Mouse (Mus musculus): Measurements from ENCODE around the gene Cpn1.

Gene Cpn1

GRCm38 (mm10) chr19:43974221-43974620 is 12.1 kb downstream of the Cpn1 start:
- Histone ChIP-seq H3K9me3 (ENCODE audit: low read length) (peaks cover 6% of the 10 kb centered on the region), H3K36me3 (ENCODE audit: insufficient read depth, low read length) (no peaks in the 10 kb centered on the region), H3K4me3 (replicated peaks; ENCODE audit: low read length) (no peak overlapping the region), H3K27me3 (ENCODE audit: insufficient read depth, low read length) (no peaks in the 10 kb centered on the region; the same call in 1 of the 2 replicates), H3K4me1 (replicated peaks; ENCODE audit: low read depth, low read length) (peaks cover 31% of the 10 kb centered on the region)
- TF ChIP-seq CTCF (conservative IDR thresholded peaks at IDR 0.05; ENCODE audit: low read length) (no peak), NANOG (IDR thresholded peaks at IDR 0.05; ENCODE audit: borderline replicate concordance, low read length) (no peak), POU5F1 (IDR thresholded peaks at IDR 0.05; ENCODE audit: borderline replicate concordance, low read length) (no peak)

GRCm38 (mm10) chr19:43973711-43974110 is 12.6 kb downstream of the Cpn1 start:
- TF ChIP-seq CTCF (conservative IDR thresholded peaks at IDR 0.05; ENCODE audit: low read length), result no peak
- no peak for TF ChIP-seq POU5F1 (IDR thresholded peaks at IDR 0.05; ENCODE audit: borderline replicate concordance, low read length)
- TF ChIP-seq NANOG (IDR thresholded peaks at IDR 0.05; ENCODE audit: borderline replicate concordance, low read length), result no peak
- Histone ChIP-seq H3K4me1 (replicated peaks; ENCODE audit: low read depth, low read length) (peaks cover 31% of the 10 kb centered on the region), H3K36me3 (ENCODE audit: insufficient read depth, low read length) (no peaks in the 10 kb centered on the region), H3K9me3 (ENCODE audit: low read length) (peaks cover 6% of the 10 kb centered on the region), H3K4me3 (replicated peaks; ENCODE audit: low read length) (no peak overlapping the region), H3K27me3 (ENCODE audit: insufficient read depth, low read length) (no peaks in the 10 kb centered on the region; the same call in 1 of the 2 replicates)

GRCm38 (mm10) chr19:43972129-43972528 is 14.2 kb downstream of the Cpn1 start:
- Histone ChIP-seq H3K4me3 (replicated peaks; ENCODE audit: low read length) (no peak overlapping the region), H3K36me3 (ENCODE audit: insufficient read depth, low read length) (no peaks in the 10 kb centered on the region), H3K9me3 (ENCODE audit: low read length) (peaks cover 6% of the 10 kb centered on the region), H3K4me1 (replicated peaks; ENCODE audit: low read depth, low read length) (peaks cover 28% of the 10 kb centered on the region), H3K27me3 (ENCODE audit: insufficient read depth, low read length) (peaks cover 3% of the 10 kb centered on the region; the same call in 1 of the 2 replicates)
- TF ChIP-seq POU5F1 (IDR thresholded peaks at IDR 0.05; ENCODE audit: borderline replicate concordance, low read length) (no peak), CTCF (conservative IDR thresholded peaks at IDR 0.05; ENCODE audit: low read length) (no peak), NANOG (IDR thresholded peaks at IDR 0.05; ENCODE audit: borderline replicate concordance, low read length) (no peak)

- H3K9me3 ChIP-seq (ENCODE audit: low read length), result no peaks in the 10 kb centered on the region
- TF ChIP-seq POU5F1 (IDR thresholded peaks at IDR 0.05; ENCODE audit: borderline replicate concordance, low read length), result no peak
- no peak for TF ChIP-seq NANOG (IDR thresholded peaks at IDR 0.05; ENCODE audit: borderline replicate concordance, low read length)
- no peak for TF ChIP-seq CTCF (conservative IDR thresholded peaks at IDR 0.05; ENCODE audit: low read length)
- H3K36me3 ChIP-seq (ENCODE audit: insufficient read depth, low read length), result no peaks in the 10 kb centered on the region
- peaks cover 21% of the 10 kb centered on the region for H3K4me1 ChIP-seq (replicated peaks; ENCODE audit: low read depth, low read length)
- peaks cover 7% of the 10 kb centered on the region; the same call in 1 of the 2 replicates for H3K27me3 ChIP-seq (ENCODE audit: insufficient read depth, low read length)
- H3K4me3 ChIP-seq (replicated peaks; ENCODE audit: low read length), result no peak overlapping the region
Observed at GRCm38 (mm10) chr19:43968436-43969026, 17.8 kb downstream of the Cpn1 start.

GRCm38 (mm10) chr19:43966481-43966880 is 19.9 kb downstream of the Cpn1 start:
- Histone ChIP-seq H3K9me3 (ENCODE audit: low read length) (no peaks in the 10 kb centered on the region), H3K36me3 (ENCODE audit: insufficient read depth, low read length) (no peaks in the 10 kb centered on the region), H3K27me3 (ENCODE audit: insufficient read depth, low read length) (peaks cover 7% of the 10 kb centered on the region; the same call in 1 of the 2 replicates), H3K4me3 (replicated peaks; ENCODE audit: low read length) (no peak overlapping the region), H3K4me1 (replicated peaks; ENCODE audit: low read depth, low read length) (peaks cover 13% of the 10 kb centered on the region)
- TF ChIP-seq NANOG (IDR thresholded peaks at IDR 0.05; ENCODE audit: borderline replicate concordance, low read length) (no peak), POU5F1 (IDR thresholded peaks at IDR 0.05; ENCODE audit: borderline replicate concordance, low read length) (no peak), CTCF (conservative IDR thresholded peaks at IDR 0.05; ENCODE audit: low read length) (no peak)

- no peaks in the 10 kb centered on the region for H3K9me3 ChIP-seq (ENCODE audit: low read length)
- H3K4me1 ChIP-seq (replicated peaks; ENCODE audit: low read depth, low read length), result peaks cover 10% of the 10 kb centered on the region
- H3K36me3 ChIP-seq (ENCODE audit: insufficient read depth, low read length), result no peaks in the 10 kb centered on the region
- TF ChIP-seq CTCF (conservative IDR thresholded peaks at IDR 0.05; ENCODE audit: low read length), result no peak
- no peak for TF ChIP-seq NANOG (IDR thresholded peaks at IDR 0.05; ENCODE audit: borderline replicate concordance, low read length)
- no peak for TF ChIP-seq POU5F1 (IDR thresholded peaks at IDR 0.05; ENCODE audit: borderline replicate concordance, low read length)
- peaks cover 7% of the 10 kb centered on the region; the same call in 1 of the 2 replicates for H3K27me3 ChIP-seq (ENCODE audit: insufficient read depth, low read length)
- no peak overlapping the region for H3K4me3 ChIP-seq (replicated peaks; ENCODE audit: low read length)
Observed at GRCm38 (mm10) chr19:43965496-43966085, 20.8 kb downstream of the Cpn1 start.

GRCm38 (mm10) chr19:43962795-43963194 is 23.6 kb downstream of the Cpn1 start:
- TF ChIP-seq CTCF (conservative IDR thresholded peaks at IDR 0.05; ENCODE audit: low read length) (no peak), POU5F1 (IDR thresholded peaks at IDR 0.05; ENCODE audit: borderline replicate concordance, low read length) (no peak), NANOG (IDR thresholded peaks at IDR 0.05; ENCODE audit: borderline replicate concordance, low read length) (no peak)
- Histone ChIP-seq H3K4me3 (replicated peaks; ENCODE audit: low read length) (no peak overlapping the region), H3K4me1 (replicated peaks; ENCODE audit: low read depth, low read length) (peaks cover 5% of the 10 kb centered on the region; the same call in 1 of the 2 replicates), H3K27me3 (ENCODE audit: insufficient read depth, low read length) (peaks cover 5% of the 10 kb centered on the region; the same call in 1 of the 2 replicates), H3K9me3 (ENCODE audit: low read length) (no peaks in the 10 kb centered on the region), H3K36me3 (ENCODE audit: insufficient read depth, low read length) (no peaks in the 10 kb centered on the region)

GRCm38 (mm10) chr19:43961185-43961584 is 25.2 kb downstream of the Cpn1 start:
- no peak overlapping the region for H3K4me3 ChIP-seq (replicated peaks; ENCODE audit: low read length)
- H3K9me3 ChIP-seq (ENCODE audit: low read length), result no peaks in the 10 kb centered on the region
- H3K4me1 ChIP-seq (replicated peaks; ENCODE audit: low read depth, low read length), result peaks cover 5% of the 10 kb centered on the region; the same call in 1 of the 2 replicates
- peaks cover under 1% of the 10 kb centered on the region; the same call in 1 of the 2 replicates for H3K27me3 ChIP-seq (ENCODE audit: insufficient read depth, low read length)
- TF ChIP-seq POU5F1 (IDR thresholded peaks at IDR 0.05; ENCODE audit: borderline replicate concordance, low read length) (no peak), CTCF (conservative IDR thresholded peaks at IDR 0.05; ENCODE audit: low read length) (peak; percentile 60)
- H3K36me3 ChIP-seq (ENCODE audit: insufficient read depth, low read length), result no peaks in the 10 kb centered on the region

Measured in E14TG2a.4 (cell line).